Mouse (Mus musculus) forebrain, embryonic 12.5 days (tissue): ENCODE data around the gene Dock9. TPM values are rescaled to one million over a fixed set of nuclear protein-coding genes. Genes with fewer than 3 reads are reported as not detected.

Experiments used
- ATAC-seq: fragments of 200-750 bp; cut with Nextera tagmentation; 2 replicates; pipeline ENCODE4 v1.8.0; 2017; ENCODE audit warnings: moderate TSS enrichment; ENCODE audit not compliant: low FRiP score
- H3K27ac ChIP-seq: fragments of 300-500 bp; sonication (generic); 2 replicates; pipeline ENCODE4 v1.5.1; 2016; ENCODE audit warnings: mild to moderate bottlenecking
- H3K27me3 ChIP-seq: fragments of 300-500 bp; sonication (generic); 2 replicates; pipeline ENCODE4 v1.6.1; 2016; ENCODE audit warnings: mild to moderate bottlenecking
- H3K36me3 ChIP-seq: fragments of 300-500 bp; sonication (generic); replicated peaks from 2 replicates; pipeline ENCODE4 v1.6.1; 2016; ENCODE audit warnings: mild to moderate bottlenecking
- H3K4me1 ChIP-seq: fragments of 300-500 bp; sonication (generic); 2 replicates; pipeline ENCODE4 v1.6.1; 2016
- H3K4me2 ChIP-seq: fragments of 300-500 bp; sonication (generic); 2 replicates; pipeline ENCODE4 v1.6.1; 2016; ENCODE audit warnings: mild to moderate bottlenecking, moderate library complexity
- H3K4me3 ChIP-seq: fragments of 300-500 bp; sonication (generic); replicated peaks from 2 replicates; pipeline ENCODE4 v1.5.1; 2016; ENCODE audit warnings: mild to moderate bottlenecking
- H3K9ac ChIP-seq: fragments of 300-500 bp; sonication (generic); 2 replicates; pipeline ENCODE4 v1.6.1; 2016; ENCODE audit warnings: mild to moderate bottlenecking
- H3K9me3 ChIP-seq: fragments of 300-500 bp; sonication (generic); 2 replicates; pipeline ENCODE4 v1.6.1; 2016
- WGBS: fragments of 180-500 bp; shearing (Covaris S2); methylation state at CpG from one replicate; pipeline ENCODE4 v1.1.7; 2016; 5-methylcytosine and 5-hydroxymethylcytosine counted together
- polyA plus RNA-seq: library from polyadenylated mRNA; unstranded; fragments of >200 nt; fragmentation: Nextera tagmentation; extraction: Ambion mirVana; gene quantifications from 2 replicates; pipeline ENCODE4 v1.2.1, GENCODE M21; 2016

Gene Dock9
- polyA plus RNA-seq, 1 experiment from 2014 or later, result 4.8 TPM

GRCm38 (mm10) chr14:121596631-121597030, 201.0 kb downstream of the Dock9 start:
- Histone ChIP-seq H3K4me3 (no peak overlapping the region), H3K9me3 (no peaks in the 10 kb centered on the region), H3K4me1 (peaks cover 9% of the 10 kb centered on the region), H3K9ac (no peak overlapping the region), H3K27me3 (no peaks in the 10 kb centered on the region), H3K4me2 (no peak overlapping the region), H3K36me3 (no peaks in the 10 kb centered on the region), H3K27ac (no peak overlapping the region)
- 87% methylated on average over 9 of the region's 9 CpGs for WGBS
- ATAC-seq, result no peak

- H3K4me3 ChIP-seq, result no peak overlapping the region
- H3K4me2 ChIP-seq, result no peak overlapping the region
- WGBS, result 83% methylated on average over 5 of the region's 5 CpGs
- H3K27me3 ChIP-seq, result no peaks in the 10 kb centered on the region
- no peak overlapping the region for H3K27ac ChIP-seq
- H3K4me1 ChIP-seq, result peaks cover 9% of the 10 kb centered on the region
- H3K9me3 ChIP-seq, result no peaks in the 10 kb centered on the region
- no peak overlapping the region for H3K9ac ChIP-seq
- no peak for ATAC-seq
- H3K36me3 ChIP-seq, result no peaks in the 10 kb centered on the region
Observed at GRCm38 (mm10) chr14:121594684-121595083, 203.0 kb downstream of the Dock9 start.

GRCm38 (mm10) chr14:121593313-121593929, 204.2 kb downstream of the Dock9 start:
- no peak overlapping the region for H3K9ac ChIP-seq
- H3K4me2 ChIP-seq, result no peak overlapping the region
- no peak overlapping the region for H3K4me3 ChIP-seq
- H3K27me3 ChIP-seq, result no peaks in the 10 kb centered on the region
- H3K4me1 ChIP-seq, result peaks cover 12% of the 10 kb centered on the region
- ATAC-seq, result no peak
- WGBS, result 70% methylated on average over 10 of the region's 10 CpGs
- no peaks in the 10 kb centered on the region for H3K9me3 ChIP-seq
- no peaks in the 10 kb centered on the region for H3K36me3 ChIP-seq
- no peak overlapping the region for H3K27ac ChIP-seq

- Histone ChIP-seq H3K4me3 (no peak overlapping the region), H3K36me3 (no peaks in the 10 kb centered on the region), H3K9me3 (no peaks in the 10 kb centered on the region), H3K27me3 (no peaks in the 10 kb centered on the region), H3K27ac (no peak overlapping the region), H3K4me1 (peaks cover 12% of the 10 kb centered on the region), H3K9ac (no peak overlapping the region), H3K4me2 (no peak overlapping the region)
- ATAC-seq, result no peak
- 46% methylated on average over 3 of the region's 3 CpGs for WGBS
Observed at GRCm38 (mm10) chr14:121592890-121593289, 204.7 kb downstream of the Dock9 start.

- Histone ChIP-seq H3K36me3 (no peaks in the 10 kb centered on the region), H3K27me3 (no peaks in the 10 kb centered on the region), H3K27ac (no peak overlapping the region), H3K9me3 (no peaks in the 10 kb centered on the region), H3K4me1 (peaks cover 12% of the 10 kb centered on the region), H3K9ac (no peak overlapping the region), H3K4me2 (no peak overlapping the region), H3K4me3 (no peak overlapping the region)
- 75% methylated on average over 9 of the region's 9 CpGs for WGBS
- ATAC-seq, result no peak
Observed at GRCm38 (mm10) chr14:121592356-121592755, 205.3 kb downstream of the Dock9 start.

GRCm38 (mm10) chr14:121589097-121589725, 208.4 kb downstream of the Dock9 start:
- Histone ChIP-seq H3K4me3 (no peak overlapping the region), H3K27ac (no peak overlapping the region), H3K36me3 (no peaks in the 10 kb centered on the region), H3K4me2 (no peak overlapping the region), H3K27me3 (no peaks in the 10 kb centered on the region), H3K9me3 (no peaks in the 10 kb centered on the region), H3K9ac (no peak overlapping the region), H3K4me1 (peaks cover 12% of the 10 kb centered on the region)
- ATAC-seq, result peak; percentile 57
- whole genome bisulfite sequencing, result 57% methylated on average over 10 of the region's 10 CpGs

GRCm38 (mm10) chr14:121588451-121588850, 209.2 kb downstream of the Dock9 start:
- Histone ChIP-seq H3K4me2 (no peak overlapping the region), H3K27me3 (no peaks in the 10 kb centered on the region), H3K36me3 (no peaks in the 10 kb centered on the region), H3K27ac (no peak overlapping the region), H3K9me3 (no peaks in the 10 kb centered on the region), H3K4me1 (peaks cover 12% of the 10 kb centered on the region), H3K9ac (no peak overlapping the region), H3K4me3 (no peak overlapping the region)
- ATAC-seq, result peak; percentile 60; the same call in 1 of the 2 replicates
- WGBS, result 75% methylated on average over 4 of the region's 4 CpGs

GRCm38 (mm10) chr14:121585906-121586765, 211.5 kb downstream of the Dock9 start:
- Histone ChIP-seq H3K36me3 (no peaks in the 10 kb centered on the region), H3K27me3 (no peaks in the 10 kb centered on the region), H3K9ac (no peak overlapping the region), H3K27ac (no peak overlapping the region), H3K4me2 (no peak overlapping the region), H3K9me3 (no peaks in the 10 kb centered on the region), H3K4me1 (peaks cover 3% of the 10 kb centered on the region; the same call in 1 of the 2 replicates), H3K4me3 (no peak overlapping the region)
- WGBS, result 76% methylated on average over 21 of the region's 21 CpGs
- no peak for ATAC-seq

GRCm38 (mm10) chr14:121579055-121579454, 218.6 kb downstream of the Dock9 start:
- H3K27me3 ChIP-seq, result no peaks in the 10 kb centered on the region
- H3K4me2 ChIP-seq, result no peak overlapping the region
- H3K4me1 ChIP-seq, result no peaks in the 10 kb centered on the region
- no peaks in the 10 kb centered on the region for H3K36me3 ChIP-seq
- H3K27ac ChIP-seq, result no peak overlapping the region
- no peak overlapping the region for H3K9ac ChIP-seq
- no peak overlapping the region for H3K4me3 ChIP-seq
- 42% methylated on average over 3 of the region's 3 CpGs for WGBS
- H3K9me3 ChIP-seq, result no peaks in the 10 kb centered on the region
- ATAC-seq, result no peak

GRCm38 (mm10) chr14:121573391-121573790, 224.2 kb downstream of the Dock9 start:
- no peaks in the 10 kb centered on the region for H3K27me3 ChIP-seq
- no peak overlapping the region for H3K27ac ChIP-seq
- no peaks in the 10 kb centered on the region for H3K36me3 ChIP-seq
- no peak overlapping the region for H3K9ac ChIP-seq
- no peaks in the 10 kb centered on the region for H3K9me3 ChIP-seq
- no peak for ATAC-seq
- H3K4me1 ChIP-seq, result no peaks in the 10 kb centered on the region
- no peak overlapping the region for H3K4me3 ChIP-seq
- no peak overlapping the region for H3K4me2 ChIP-seq
- WGBS, result 95% methylated on average over 5 of the region's 5 CpGs

- peak; percentile 79 for ATAC-seq
- H3K27ac ChIP-seq, result peak overlapping the region; percentile 61; the same call in 1 of the 2 replicates
- H3K27me3 ChIP-seq, result no peaks in the 10 kb centered on the region
- WGBS, result 9% methylated on average over 9 of the region's 9 CpGs
- peak overlapping the region; percentile 19 for H3K4me2 ChIP-seq
- H3K9me3 ChIP-seq, result no peaks in the 10 kb centered on the region
- H3K4me3 ChIP-seq, result no peak overlapping the region
- H3K4me1 ChIP-seq, result peaks cover 40% of the 10 kb centered on the region
- H3K9ac ChIP-seq, result no peak overlapping the region
- no peaks in the 10 kb centered on the region for H3K36me3 ChIP-seq
Observed at GRCm38 (mm10) chr14:121566794-121567201, 230.8 kb downstream of the Dock9 start.

GRCm38 (mm10) chr14:121565930-121566329, 231.7 kb downstream of the Dock9 start:
- no peak overlapping the region for H3K9ac ChIP-seq
- no peak overlapping the region for H3K4me3 ChIP-seq
- H3K4me2 ChIP-seq, result no peak overlapping the region
- no peak for ATAC-seq
- H3K4me1 ChIP-seq, result peaks cover 40% of the 10 kb centered on the region
- no peaks in the 10 kb centered on the region for H3K27me3 ChIP-seq
- H3K27ac ChIP-seq, result no peak overlapping the region
- H3K36me3 ChIP-seq, result no peaks in the 10 kb centered on the region
- 44% methylated on average over 6 of the region's 6 CpGs for WGBS
- no peaks in the 10 kb centered on the region for H3K9me3 ChIP-seq
